Mouse (Mus musculus): ENCODE results near the gene 4833439L19Rik.
A peak's percentile ranks its signal among the peaks of the same experiment; 100 is the strongest.

The 4833439L19Rik gene

DNA sequence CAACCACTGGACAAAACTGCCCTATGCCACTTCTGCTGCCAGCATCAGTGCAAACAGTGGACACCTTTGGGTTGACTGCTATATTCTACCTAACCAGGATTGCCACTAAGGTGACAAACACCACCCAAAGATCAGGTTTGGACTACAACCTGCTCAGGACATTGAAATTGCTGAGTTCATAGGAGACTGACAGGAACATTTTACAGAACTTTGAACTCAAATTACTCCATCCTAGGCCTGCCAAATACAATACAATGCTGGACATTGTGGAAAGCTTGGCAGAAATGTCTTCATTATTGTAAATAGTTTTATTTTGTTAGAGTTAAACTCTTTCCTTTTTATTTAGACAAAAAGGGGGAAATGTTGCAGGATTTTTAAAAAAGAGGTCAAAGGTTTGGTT lies 44.1 kb downstream of the 4833439L19Rik start:
- no peak for DNase-seq (ENCODE audit: low spot score in 2 of 2)

DNA sequence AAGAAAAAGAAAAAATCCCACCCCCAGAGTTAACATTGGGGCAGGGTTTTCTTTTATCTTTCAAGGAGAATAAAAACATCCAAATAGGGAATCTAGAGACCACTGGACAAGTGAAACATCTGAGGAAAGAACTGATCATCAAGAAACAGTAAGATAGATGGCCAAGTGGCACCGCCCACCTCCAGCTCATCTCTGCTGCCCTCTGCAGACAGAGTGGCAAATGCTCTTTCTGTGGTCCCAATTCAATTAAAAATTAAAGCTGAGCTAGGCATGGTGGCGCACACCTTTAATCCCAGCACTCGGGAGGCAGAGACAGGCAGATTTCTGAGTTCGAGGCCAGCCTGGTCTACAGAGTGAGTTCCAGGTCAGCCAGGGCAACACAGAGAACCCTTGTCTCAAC lies 45.0 kb downstream of the 4833439L19Rik start:
- DNase-seq (ENCODE audit: low spot score in 2 of 2), result no peak

DNA sequence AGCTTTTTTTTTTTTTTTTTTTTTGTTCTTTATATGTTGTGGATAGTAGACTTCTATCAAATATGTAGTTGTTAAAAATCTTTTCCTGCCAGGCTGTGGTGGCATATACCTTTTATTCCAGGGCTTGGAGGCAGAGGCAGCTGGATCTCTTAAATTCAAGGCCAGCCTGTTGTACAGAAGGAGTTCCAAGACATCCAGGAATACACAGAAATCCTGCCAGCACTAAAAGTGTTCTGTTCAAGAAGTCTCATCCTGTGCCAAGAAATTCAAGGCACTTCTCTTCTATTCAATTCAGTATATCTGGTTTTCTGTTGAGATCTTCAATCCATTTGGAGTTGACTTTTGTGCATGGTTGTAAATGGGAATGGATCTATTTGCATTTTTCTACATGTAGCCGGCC lies 59.3 kb downstream of the 4833439L19Rik start:
- no peak for DNase-seq (ENCODE audit: low spot score in 2 of 2)

DNA sequence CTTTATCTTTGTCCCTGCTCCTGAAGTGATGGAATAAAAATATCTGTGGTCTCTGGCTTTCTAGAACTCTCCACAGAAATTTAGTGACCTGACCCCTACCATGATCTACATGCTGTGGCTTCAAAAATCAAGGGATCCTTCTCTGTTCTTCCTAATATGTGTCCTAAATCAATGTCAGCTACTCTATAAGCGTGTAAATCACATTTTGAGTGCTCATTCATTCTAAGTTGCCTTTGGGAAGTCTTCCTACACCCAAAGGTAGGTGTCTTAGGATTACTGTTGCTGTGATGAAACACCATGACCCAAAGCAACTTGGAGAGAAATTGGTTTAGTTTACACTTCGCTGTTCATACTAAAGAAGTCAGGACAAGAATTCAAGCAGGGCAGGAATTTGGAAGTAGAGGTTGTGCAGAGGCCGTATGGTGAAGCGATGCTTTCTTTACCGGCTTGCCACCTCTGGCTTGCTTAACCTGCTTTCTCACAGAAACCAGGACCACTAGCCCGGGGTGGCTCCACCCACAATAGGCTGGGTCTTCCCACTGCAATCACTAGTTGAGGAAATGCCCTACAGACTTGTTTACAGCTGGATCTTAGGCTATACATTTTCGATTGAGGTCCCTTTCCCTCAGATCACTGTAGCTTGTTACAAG lies 60.5 kb downstream of the 4833439L19Rik start:
- no peak for DNase-seq (ENCODE audit: low spot score in 2 of 2)

DNA sequence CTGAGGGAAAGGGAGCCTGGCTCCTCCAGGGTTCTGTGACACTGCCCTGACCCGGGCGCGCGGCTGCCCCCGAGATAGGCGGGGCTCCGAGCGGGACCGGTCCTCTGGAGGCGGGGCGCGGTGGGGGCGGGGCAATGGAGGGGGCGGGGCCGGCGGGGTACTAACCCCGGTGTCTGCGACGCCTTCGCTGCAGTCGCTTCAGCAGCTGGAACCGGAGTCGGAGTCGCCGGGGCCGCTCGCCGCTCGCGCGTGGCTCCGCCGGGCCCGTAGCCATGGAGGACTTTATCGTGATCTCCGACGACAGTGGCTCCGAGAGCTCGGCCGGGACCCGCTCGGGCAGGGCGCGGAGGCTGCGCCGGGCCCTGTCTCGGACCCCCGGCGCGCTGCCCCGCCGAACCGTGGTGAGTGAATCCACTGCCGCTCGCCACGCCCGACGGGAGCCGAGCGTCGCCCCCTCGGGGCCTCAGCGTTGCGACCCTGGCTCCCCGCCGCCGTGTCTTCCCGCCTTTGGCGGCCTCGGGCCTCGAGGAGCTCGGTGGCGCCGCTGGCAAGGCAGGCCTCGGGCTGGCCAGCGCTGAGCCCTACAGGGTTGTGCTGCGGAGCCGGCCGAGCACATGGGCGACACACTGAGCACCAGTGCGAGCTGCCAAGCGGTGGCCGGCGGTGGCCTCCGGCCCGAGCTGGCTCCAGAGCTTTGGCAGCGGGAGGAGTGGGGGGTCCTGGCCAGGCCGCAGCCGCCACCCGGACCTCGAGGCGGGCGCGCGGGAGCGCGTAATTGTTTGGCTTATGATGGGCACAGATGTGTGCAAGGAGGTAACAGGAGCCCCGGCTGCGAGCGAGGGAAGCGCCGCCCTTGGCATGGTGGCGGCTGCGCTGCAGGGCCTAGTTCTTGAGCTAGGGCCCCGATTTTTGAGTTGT lies 61.4 kb downstream of the 4833439L19Rik start, which contains the start of gene Simc1:
Gene Simc1 (plus strand): TSS at position 176 of the 918 bp plus-strand sequence.
- peak; percentile 32 to 36 for DNase-seq (ENCODE audit: low spot score in 2 of 2)

DNA sequence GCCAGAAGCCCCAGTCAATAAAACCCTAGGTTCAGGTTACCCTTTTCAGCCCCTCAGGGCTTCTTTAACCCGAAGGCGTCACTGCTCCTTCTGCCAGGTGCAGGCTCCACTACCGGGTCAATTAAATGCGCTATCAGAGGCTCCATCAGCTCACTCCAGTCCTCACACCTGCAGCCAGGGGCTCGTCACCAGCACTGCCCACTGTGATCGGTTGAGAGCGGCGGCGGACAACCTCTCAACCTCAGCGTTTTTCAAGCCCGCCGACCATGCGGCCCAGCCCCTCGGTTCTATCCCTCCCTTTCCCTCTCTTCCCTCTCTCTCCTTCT lies 62.0 kb downstream of the 4833439L19Rik start:
- DNase-seq (ENCODE audit: low spot score in 2 of 2), result no peak

DNA sequence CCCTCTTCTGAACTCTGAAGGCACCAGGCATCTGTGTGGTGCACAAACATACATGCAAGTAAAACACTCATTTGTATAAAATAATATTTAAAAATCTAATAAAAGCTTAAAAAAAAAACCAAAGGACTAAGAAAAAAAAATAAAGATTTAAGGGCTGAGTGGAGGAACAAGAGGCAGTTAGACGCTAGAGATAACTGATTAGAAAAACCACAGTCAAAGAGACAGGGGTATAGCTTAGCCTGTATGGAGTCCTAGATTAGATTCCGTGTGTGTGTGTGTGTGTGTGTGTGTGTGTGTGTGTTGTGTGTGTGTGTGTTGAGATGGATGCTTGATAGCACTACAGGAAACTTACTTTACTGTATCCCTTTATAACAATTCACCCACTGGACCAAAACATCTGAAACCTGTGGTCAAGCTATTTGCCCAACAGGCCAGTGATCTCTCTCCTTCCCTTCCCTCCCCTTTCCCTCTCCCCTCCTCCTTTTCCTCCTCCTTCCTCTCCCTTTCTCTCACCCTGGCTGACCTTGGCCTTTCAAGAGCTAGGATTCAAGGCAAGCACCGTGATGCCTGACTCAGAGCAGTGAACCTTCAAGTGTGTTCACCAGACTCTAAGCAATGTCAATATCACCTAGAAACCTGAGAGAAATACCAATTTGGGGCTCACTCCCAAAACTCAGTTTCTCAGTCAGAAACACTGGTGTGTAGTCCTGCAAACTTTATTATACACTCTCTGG lies 63.1 kb downstream of the 4833439L19Rik start:
- no peak for DNase-seq (ENCODE audit: low spot score in 2 of 2)

DNA sequence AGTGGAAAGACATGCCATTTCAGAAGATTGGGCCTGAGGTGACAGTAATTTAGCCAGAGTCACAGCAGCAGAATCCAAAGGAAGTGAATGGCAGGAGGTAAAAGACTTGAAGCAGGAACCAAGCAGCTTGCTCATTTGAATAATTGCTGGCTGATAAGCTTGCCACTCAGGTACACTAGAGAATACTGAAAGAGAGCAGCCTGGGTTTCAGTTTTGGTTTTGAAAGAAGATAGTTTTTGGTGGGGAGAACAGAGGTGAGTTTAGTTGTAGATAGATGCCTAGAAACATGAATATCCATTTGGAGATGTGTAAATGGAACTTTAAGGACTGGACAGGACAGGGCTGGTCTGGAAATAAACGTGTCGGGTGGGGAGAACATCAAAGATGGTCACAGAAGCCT lies 63.9 kb downstream of the 4833439L19Rik start:
- no peak for DNase-seq (ENCODE audit: low spot score in 2 of 2)

Data from frontal cortex, postnatal 25 days (tissue).